Mouse (Mus musculus) cerebellum, postnatal 36 days (tissue): ENCODE measurements at regions not wholly inside any gene's neighbourhood (a gene's known extent, or its start where the extent isn't known, plus 50 kb on each side); places are given as distances from the start of the nearest gene placed in this dataset.
A peak's percentile ranks its signal among the peaks of the same experiment; 100 is the strongest.

ENCODE experiments used
- DNase-seq, 2 experiments: peaks; one replicate each; pipeline ENCODE4 v3.0.0; 2021 to 2022; ENCODE audit warnings: mixed read lengths in 2 of 2

GRCm38 (mm10) chr9:69658276-69658675, 102.5 kb downstream of the Foxb1 start:
- no peak for DNase-seq

- DNase-seq, result no peak
Measured at GRCm38 (mm10) chr9:69656053-69656452, 104.7 kb downstream of the Foxb1 start.

- DNase-seq, result no peak
Measured at GRCm38 (mm10) chr9:69652106-69652505, 108.6 kb downstream of the Foxb1 start.

- DNase-seq, result no peak
Measured at GRCm38 (mm10) chr9:69651608-69652007, 109.1 kb downstream of the Foxb1 start.

GRCm38 (mm10) chr9:69642591-69642990, 118.1 kb downstream of the Foxb1 start:
- DNase-seq, result no peak

GRCm38 (mm10) chr9:69623312-69623711, 137.4 kb downstream of the Foxb1 start:
- DNase-seq, result peak; percentile 63 to 66

GRCm38 (mm10) chr9:69621006-69621405, 139.7 kb downstream of the Foxb1 start:
- DNase-seq, result no peak

GRCm38 (mm10) chr9:69617328-69617727, 143.4 kb downstream of the Foxb1 start:
- no peak for DNase-seq

GRCm38 (mm10) chr9:69597472-69597871, 144.1 kb downstream of the Anxa2 start:
- no peak for DNase-seq

- DNase-seq, result no peak
Measured at GRCm38 (mm10) chr9:69592329-69593062, 139.1 kb downstream of the Anxa2 start.

- DNase-seq, result no peak
Measured at GRCm38 (mm10) chr9:69588846-69589245, 135.4 kb downstream of the Anxa2 start.

- DNase-seq, result no peak
Measured at GRCm38 (mm10) chr9:69587096-69587495, 133.7 kb downstream of the Anxa2 start.

GRCm38 (mm10) chr9:69581236-69581635, 127.8 kb downstream of the Anxa2 start:
- no peak for DNase-seq

- no peak for DNase-seq
Measured at GRCm38 (mm10) chr9:69577661-69578405, 124.4 kb downstream of the Anxa2 start.

GRCm38 (mm10) chr9:69575386-69575785, 122.0 kb downstream of the Anxa2 start:
- no peak for DNase-seq

GRCm38 (mm10) chr9:69568631-69569230, 115.3 kb downstream of the Anxa2 start:
- no peak for DNase-seq

GRCm38 (mm10) chr9:69568222-69568621, 114.8 kb downstream of the Anxa2 start:
- no peak for DNase-seq

GRCm38 (mm10) chr9:69566996-69567395, 113.6 kb downstream of the Anxa2 start:
- DNase-seq, result no peak

GRCm38 (mm10) chr9:69543241-69543640, 89.8 kb downstream of the Anxa2 start:
- peak in 1 of 2 experiments; percentile 2 for DNase-seq
